Mouse (Mus musculus) ovary, adult 2 months (tissue): ENCODE data around the gene Crlf1. TPM values are rescaled to one million over a fixed set of nuclear protein-coding genes. Genes with fewer than 3 reads are reported as not detected.

Experiments used
- polyA plus RNA-seq: library from polyadenylated mRNA; depleted of rRNA; stranded (reverse); fragments of >200 nt; gene quantifications from 2 replicates; pipeline ENCODE4 v1.2.3, GENCODE M21; 2012; rRNA removed

Crlf1 gene
- 11.6 and 22.8 TPM in 2 replicates for polyA plus RNA-seq

GRCm38 (mm10) chr8:70492664-70493640 is at the start of gene Crlf1:
Gene Crlf1, plus strand, starts transcription at chr8:70493158.

GRCm38 (mm10) chr8:70476333-70477268 is 16.4 kb upstream of the Crlf1 start, which contains the start of gene Klhl26:
Gene Klhl26, minus strand, starts transcription at chr8:70476968.

GRCm38 (mm10) chr8:70486941-70487520 is 5.9 kb upstream of the Crlf1 start, which contains the start of gene Tmem59l:
Gene Tmem59l, minus strand, starts transcription at chr8:70487358.

GRCm38 (mm10) chr8:70506328-70507026 is 13.5 kb downstream of the Crlf1 start, which contains the start of gene Rex1bd:
Gene Rex1bd, minus strand, starts transcription at chr8:70506752.

GRCm38 (mm10) chr8:70510228-70510915 is 17.4 kb downstream of the Crlf1 start, which contains the start of gene Uba52:
Gene Uba52, minus strand, starts transcription at chr8:70510801.

GRCm38 (mm10) chr8:70527512-70528181 is 34.7 kb downstream of the Crlf1 start, which contains the start of the genes Fkbp8 and Kxd1:
Gene Fkbp8, plus strand, starts transcription at chr8:70527724.
Gene Kxd1, minus strand, starts transcription at chr8:70527956.

GRCm38 (mm10) chr8:70539077-70539813 is 46.3 kb downstream of the Crlf1 start, which contains the start of gene Ell:
Gene Ell, plus strand, starts transcription at chr8:70539457.

Other genes starting within 250 kb of the Crlf1 start
- gene Homer3, start 210.3 kb upstream of the Crlf1 start, polyA plus RNA-seq = 150 and 156 TPM in 2 replicates
- gene Ddx49, start 190.7 kb upstream of the Crlf1 start, polyA plus RNA-seq = 66.3 and 70.5 TPM in 2 replicates
- gene Cope, start 190.6 kb upstream of the Crlf1 start, polyA plus RNA-seq = 699 and 783 TPM in 2 replicates
- 12.7 and 13.9 TPM in 2 replicates for gene Cers1, start 177.4 kb upstream of the Crlf1 start, polyA plus RNA-seq
- gene Gdf1, start 163.3 kb upstream of the Crlf1 start, polyA plus RNA-seq = 10.9 and 13.0 TPM in 2 replicates
- 47.4 and 47.9 TPM in 2 replicates for gene Upf1, start 139.9 kb upstream of the Crlf1 start, polyA plus RNA-seq
- gene Comp, start 119.6 kb upstream of the Crlf1 start, polyA plus RNA-seq = 2.6 and 8.5 TPM in 2 replicates
- gene Crtc1, start 53.6 kb upstream of the Crlf1 start, polyA plus RNA-seq = 69.5 and 70.0 TPM in 2 replicates
- gene Klhl26, start 16.2 kb upstream of the Crlf1 start, polyA plus RNA-seq = 132 and 154 TPM in 2 replicates
- 2.3 and 4.0 TPM in 2 replicates for gene Tmem59l, start 5.8 kb upstream of the Crlf1 start, polyA plus RNA-seq
- 333 and 372 TPM in 2 replicates for gene Rex1bd, start 13.6 kb downstream of the Crlf1 start, polyA plus RNA-seq
- 989 and 1,155 TPM in 2 replicates for gene Uba52, start 17.6 kb downstream of the Crlf1 start, polyA plus RNA-seq
- gene Fkbp8, start 34.6 kb downstream of the Crlf1 start, polyA plus RNA-seq = 685 and 705 TPM in 2 replicates
- 70.3 and 97.9 TPM in 2 replicates for gene Kxd1, start 34.8 kb downstream of the Crlf1 start, polyA plus RNA-seq
- gene Ell, start 46.3 kb downstream of the Crlf1 start, polyA plus RNA-seq = 33.7 and 35.4 TPM in 2 replicates
- gene Isyna1, start 101.2 kb downstream of the Crlf1 start, polyA plus RNA-seq = 867 and 914 TPM in 2 replicates
- 426 and 602 TPM in 2 replicates for gene Ssbp4, start 115.7 kb downstream of the Crlf1 start, polyA plus RNA-seq
- gene Lrrc25, start 123.0 kb downstream of the Crlf1 start, polyA plus RNA-seq = 11.0 and 12.7 TPM in 2 replicates
- gene Gdf15, start 139.3 kb downstream of the Crlf1 start, polyA plus RNA-seq = 11.8 and 16.3 TPM in 2 replicates
- gene Pgpep1, start 167.2 kb downstream of the Crlf1 start, polyA plus RNA-seq = 100 and 112 TPM in 2 replicates
- 179 and 190 TPM in 2 replicates for gene Lsm4, start 180.1 kb downstream of the Crlf1 start, polyA plus RNA-seq
- gene Jund, start 205.8 kb downstream of the Crlf1 start, polyA plus RNA-seq = 689 and 1,003 TPM in 2 replicates
- gene Iqcn, start 210.3 kb downstream of the Crlf1 start, polyA plus RNA-seq = 0.03 TPM in 2 replicates
- 0.60 and 0.89 TPM in 2 replicates for gene Gm3336, start 225.4 kb downstream of the Crlf1 start, polyA plus RNA-seq
- 3.5 and 6.5 TPM in 2 replicates for gene Pde4c, start 230.6 kb downstream of the Crlf1 start, polyA plus RNA-seq